Mouse (Mus musculus): ENCODE measurements around the gene Sox1.

- TF ChIP-seq CTCF (conservative IDR thresholded peaks at IDR 0.05; ENCODE audit: low read length): no peak
- TF ChIP-seq POU5F1 (IDR thresholded peaks at IDR 0.05; ENCODE audit: borderline replicate concordance, low read length): no peak
- TF ChIP-seq NANOG (IDR thresholded peaks at IDR 0.05; ENCODE audit: borderline replicate concordance, low read length): no peak
Observed at GRCm38 (mm10) chr8:12445926-12446680, 51.0 kb downstream of the Sox1 start.
